Mouse (Mus musculus) CH12.LX (cell line): ENCODE results near the gene Dhx58. TPM values are rescaled to one million over a fixed set of nuclear protein-coding genes. Genes with fewer than 3 reads are reported as not detected.
"Not testable (repeated sequence)": the region's sequence is repeated elsewhere in the genome, so short reads cannot be mapped to it uniquely, and the experiment has no call there.

Source experiments
- DNase-seq: peaks from one replicate; pipeline ENCODE4 v3.0.0-alpha.2; 2013; ENCODE audit errors: extremely low read depth
- H3K27ac ChIP-seq: 2 replicates; pipeline ENCODE4 v1.5.1; 2012; ENCODE audit warnings: low read depth, mild to moderate bottlenecking, control low read depth, moderate library complexity; ENCODE audit not compliant: insufficient read depth
- H3K27me3 ChIP-seq: replicated peaks from 2 replicates; pipeline ENCODE3; 2012; ENCODE audit warnings: inconsistent platforms
- H3K36me3 ChIP-seq, 2 experiments: replicated peaks in 1 of 2; 2 replicates each; pipeline versions ENCODE3 to v1.6.1; 2012; ENCODE audit warnings: inconsistent platforms in 1 of 2, low read length in 1 of 2, mild to moderate bottlenecking in 1 of 2, mixed read lengths in 1 of 2, moderate library complexity in 1 of 2; ENCODE audit not compliant: control insufficient read depth in 1 of 2, insufficient read depth in 1 of 2
- H3K4me1 ChIP-seq, 2 experiments: 2 replicates each; pipeline ENCODE4 v1.6.1; 2012; ENCODE audit warnings: inconsistent platforms in 1 of 2, moderate library complexity in 1 of 2; ENCODE audit not compliant: insufficient read depth in 2 of 2, control insufficient read depth in 1 of 2
- H3K4me2 ChIP-seq: 2 replicates; pipeline ENCODE4 v1.6.1; 2012; ENCODE audit warnings: low read depth, mild to moderate bottlenecking, control low read depth; ENCODE audit not compliant: poor library complexity, insufficient read depth, severe bottlenecking
- H3K4me3 ChIP-seq, 3 experiments: fragments of 150-350 bp in 1 of 3; sonication (generic) in 1 of 3; replicated peaks in 1 of 3; 2 replicates each; pipeline versions ENCODE3 to v1.5.1; 2011 to 2012; ENCODE audit warnings: low read depth in 2 of 3, low read length in 2 of 3, mild to moderate bottlenecking in 2 of 3, moderate library complexity in 2 of 3, control low read depth in 1 of 3, improper control_type of control experiment in 1 of 3, inconsistent platforms in 1 of 3, mixed read lengths in 1 of 3; ENCODE audit not compliant: poor library complexity in 1 of 3
- H3K79me2 ChIP-seq: replicated peaks from 2 replicates; pipeline ENCODE4 v1.6.1; 2012; ENCODE audit warnings: mild to moderate bottlenecking, moderate library complexity; ENCODE audit not compliant: control insufficient read depth, poor library complexity, insufficient read depth, severe bottlenecking; ENCODE audit errors: extremely low read depth
- H3K9ac ChIP-seq: 2 replicates; pipeline ENCODE4 v1.6.1; 2012; ENCODE audit warnings: low read depth, mild to moderate bottlenecking, control low read depth, moderate library complexity; ENCODE audit not compliant: insufficient read depth
- H3K9me3 ChIP-seq: replicated peaks from 2 replicates; pipeline ENCODE3; 2012; ENCODE audit warnings: low read length, inconsistent platforms, mixed read lengths
- BHLHE40 ChIP-seq: IDR thresholded peaks from 2 replicates; pipeline ENCODE4 v1.6.1; 2011; ENCODE audit warnings: mild to moderate bottlenecking, low read depth, low read length, improper control_type of control experiment
- CHD1 ChIP-seq: IDR thresholded peaks from 2 replicates; pipeline ENCODE4 v1.6.1; 2012; ENCODE audit warnings: low read depth, low read length, improper control_type of control experiment, inconsistent platforms
- CHD2 ChIP-seq: IDR thresholded peaks from 2 replicates; pipeline ENCODE4 v1.6.1; 2011; ENCODE audit warnings: low read length, improper control_type of control experiment
- CTCF ChIP-seq, 2 experiments: IDR thresholded peaks in 1 of 2; conservative IDR thresholded peaks in 1 of 2; 2 replicates each; pipeline ENCODE4 v1.5.1; 2011 to 2012; ENCODE audit warnings: low read depth in 2 of 2, low read length in 2 of 2, improper control_type of control experiment in 1 of 2, inconsistent platforms in 1 of 2, mild to moderate bottlenecking in 1 of 2, moderate library complexity in 1 of 2
- EP300 ChIP-seq: IDR thresholded peaks from 2 replicates; pipeline ENCODE4 v1.6.1; 2011; ENCODE audit warnings: low read length, improper control_type of control experiment
- ETS1 ChIP-seq: conservative IDR thresholded peaks from 2 replicates; pipeline ENCODE4 v1.6.1; 2012; ENCODE audit warnings: low read depth, mild to moderate bottlenecking, inconsistent platforms, low read length, improper control_type of control experiment, moderate library complexity
- GABPA ChIP-seq: IDR thresholded peaks from 2 replicates; pipeline ENCODE4 v1.6.1; 2012; ENCODE audit warnings: low read depth, low read length, improper control_type of control experiment, inconsistent platforms; ENCODE audit not compliant: insufficient replicate concordance
- IRF4 ChIP-seq: IDR thresholded peaks from 2 replicates; pipeline ENCODE4 v1.6.1; 2014; ENCODE audit warnings: low read depth, mild to moderate bottlenecking, inconsistent platforms, low read length, improper control_type of control experiment
- NELFE ChIP-seq: IDR thresholded peaks from 2 replicates; pipeline ENCODE4 v1.6.1; 2011; ENCODE audit warnings: low read depth, low read length, improper control_type of control experiment
- NRF1 ChIP-seq: IDR thresholded peaks from 2 replicates; pipeline ENCODE4 v1.6.1; 2014; ENCODE audit warnings: low read depth, mild to moderate bottlenecking, inconsistent platforms, low read length, improper control_type of control experiment, moderate library complexity
- TCF12 ChIP-seq: IDR thresholded peaks from 2 replicates; pipeline ENCODE4 v1.6.1; 2014; ENCODE audit warnings: low read depth, mild to moderate bottlenecking, inconsistent platforms, low read length, improper control_type of control experiment
- UBTF ChIP-seq: IDR thresholded peaks from 2 replicates; pipeline ENCODE4 v1.6.1; 2012; ENCODE audit warnings: low read depth, mild to moderate bottlenecking, inconsistent platforms, low read length, improper control_type of control experiment, moderate library complexity
- USF1 ChIP-seq: IDR thresholded peaks from 2 replicates; pipeline ENCODE4 v1.6.1; 2014; ENCODE audit warnings: low read depth, mild to moderate bottlenecking, inconsistent platforms, low read length, improper control_type of control experiment
- dilution Hi-C: fragments of 300-500 bp; cut with MboI; formaldehyde crosslinking; loops from 2 replicates; pipeline ENCODE4 v1.14.3; 2020; ENCODE audit warnings: low sequenced_read_pairs; ENCODE audit not compliant: extremely low pct_unique_long_range_greater_than_20kb, extremely low pct_ligation_motif_present
- in situ Hi-C: fragments of 300-500 bp; cut with MboI; formaldehyde crosslinking; loops from 3 replicates; pipeline ENCODE4 v1.14.3; 2019; ENCODE audit warnings: low sequenced_read_pairs, low pct_ligation_motif_present, low pct_unique_long_range_greater_than_20kb, mixed read lengths
- polyA plus RNA-seq: library from polyadenylated mRNA; unstranded; fragments of >175 nt; gene quantifications from 2 replicates; pipeline ENCODE4 v1.2.1, GENCODE M21; 2012; ENCODE audit warnings: low read depth; ENCODE audit not compliant: insufficient read length
- total RNA-seq, 2 experiments: library from RNA; depleted of rRNA; stranded (reverse); fragments of 300-350 nt in 1 of 2; fragments of >200 nt in 1 of 2; gene quantifications; 2 replicates each; pipeline ENCODE4 v1.2.3; 2012 to 2014

The Dhx58 gene
- total and polyA plus RNA-seq, 3 experiments = 6.3 to 15.7 (median 6.4) TPM

DNA sequence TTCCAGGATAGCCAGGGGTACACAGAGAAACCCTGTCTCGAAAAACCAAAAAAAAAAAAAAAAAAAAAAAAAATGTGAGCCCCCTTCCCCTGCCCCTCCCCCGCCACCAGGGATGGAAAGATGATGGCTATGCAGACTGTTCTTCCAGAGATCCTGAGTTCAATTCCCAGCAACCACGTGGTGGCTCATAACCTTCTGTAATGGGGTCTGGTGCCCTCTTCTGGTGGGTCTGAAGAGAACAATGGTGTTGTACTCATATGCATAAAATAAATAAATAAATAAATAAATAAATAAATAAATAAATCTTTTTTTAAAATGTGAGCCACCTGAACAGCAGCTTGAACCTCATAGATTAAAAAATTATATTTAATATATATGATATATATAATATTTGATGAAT is 48.5 kb downstream of the Dhx58 start:
- DNase-seq, in situ Hi-C loops, H3K36me3 ChIP-seq, H3K4me1 ChIP-seq, H3K79me2 ChIP-seq, H3K27ac ChIP-seq, H3K4me2 ChIP-seq, H3K9ac ChIP-seq, H3K4me3 ChIP-seq, H3K9me3 ChIP-seq, dilution Hi-C loops: not testable (repeated sequence)
- peaks cover 36% of the 10 kb centered on the region for H3K27me3 ChIP-seq
- peak in 1 of 2 experiments; percentile 29; a peak in 1 of 4 replicates for TF ChIP-seq CTCF (conservative IDR thresholded peaks at IDR 0.05 in 1 of 2, IDR thresholded peaks at IDR 0.05 in 1 of 2; ENCODE audit: low read depth in 2 of 2, low read length in 2 of 2)

DNA sequence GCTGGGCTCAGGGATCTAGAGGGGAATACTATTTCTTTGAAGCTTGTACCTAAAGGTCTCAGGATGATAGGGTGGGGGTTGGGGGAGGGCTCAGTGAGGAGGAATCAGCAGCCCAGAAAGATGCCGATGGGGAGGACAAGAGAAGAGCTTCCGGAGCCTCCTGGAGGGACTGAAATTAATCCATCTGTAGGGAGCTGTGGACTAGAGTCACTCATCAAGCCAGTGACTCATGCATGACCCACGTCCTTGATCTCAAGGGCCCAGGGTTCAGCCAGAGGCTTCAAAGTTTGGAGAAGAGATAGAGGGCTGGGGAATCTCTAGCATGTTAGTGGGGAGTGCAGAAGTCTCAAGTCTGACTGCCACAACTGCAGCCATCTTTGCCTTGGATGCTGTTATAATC is 52.3 kb downstream of the Dhx58 start:
- no peak for DNase-seq
- Histone ChIP-seq H3K4me3 (no peak overlapping the region), H3K27me3 (peaks cover 62% of the 10 kb centered on the region), H3K9me3 (no peaks in the 10 kb centered on the region), H3K27ac (no peak overlapping the region), H3K4me1 (peaks cover 6 to 10% of the 10 kb centered on the region in 2 experiments), H3K36me3 (no peaks in the 10 kb centered on the region), H3K79me2 (no peaks in the 10 kb centered on the region), H3K9ac (no peak overlapping the region), H3K4me2 (no peak overlapping the region)
- TF ChIP-seq UBTF (no peak), CTCF (conservative IDR thresholded peaks at IDR 0.05 in 1 of 2, IDR thresholded peaks at IDR 0.05 in 1 of 2; ENCODE audit: low read depth in 2 of 2, low read length in 2 of 2) (no peak), NELFE (no peak)
- dilution Hi-C loops = no loop called here
- in situ Hi-C loops = no loop called here

DNA sequence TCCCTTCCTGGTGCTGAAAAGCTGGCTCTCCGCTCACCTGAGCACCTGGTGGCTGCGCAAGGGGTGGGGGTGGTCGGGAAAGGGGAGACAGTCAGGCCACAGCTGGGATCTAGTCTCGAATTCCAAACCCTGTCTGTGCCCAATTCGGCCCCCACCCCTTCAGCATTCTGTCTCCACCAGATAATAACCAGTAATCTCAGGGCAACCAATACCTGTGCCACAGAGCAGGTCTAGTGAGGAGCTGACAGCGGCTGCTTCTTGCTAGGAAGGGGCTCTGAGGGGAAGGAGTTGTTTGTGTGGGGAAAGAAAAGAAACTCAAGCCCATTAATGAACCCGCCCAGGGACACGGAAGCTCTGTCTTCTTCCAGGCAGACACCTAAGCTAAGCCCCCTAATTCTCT is 52.9 kb downstream of the Dhx58 start:
- H3K4me2 ChIP-seq = no peak overlapping the region
- dilution Hi-C loops = no loop called here

DNA sequence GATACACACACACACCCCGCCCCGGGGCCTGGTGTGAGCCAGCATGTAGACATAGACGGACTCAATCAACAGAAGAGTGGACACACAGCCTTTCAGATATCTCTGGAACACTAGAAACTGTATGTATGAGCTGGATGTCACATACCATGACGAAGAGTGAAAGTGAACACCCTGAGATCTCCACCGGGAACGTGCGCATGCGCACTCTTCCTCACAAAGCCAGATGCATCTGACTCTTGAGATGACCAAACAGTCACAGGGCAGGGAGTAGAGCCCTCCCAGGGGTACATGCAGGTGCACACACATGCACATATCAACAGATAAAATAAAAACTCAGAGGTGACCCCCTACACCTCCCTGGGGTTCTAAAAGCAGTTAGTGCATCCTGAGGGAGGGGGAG is 55.7 kb downstream of the Dhx58 start:
- Histone ChIP-seq H3K79me2 (no peaks in the 10 kb centered on the region), H3K27me3 (peaks cover 56% of the 10 kb centered on the region), H3K4me3 (peak overlapping the region; percentile 12 to 60 (median 43)), H3K4me2 (peak overlapping the region; percentile 59), H3K27ac (no peak overlapping the region), H3K9ac (0 out of 2 replicates have a peak overlapping the region, but pooled peaks have one; percentile 1), H3K9me3 (no peaks in the 10 kb centered on the region), H3K4me1 (peaks cover 6 to 10% of the 10 kb centered on the region in 2 experiments), H3K36me3 (no peaks in the 10 kb centered on the region)
- TF ChIP-seq ETS1 (0 out of 2 replicates have a peak, but pooled peaks have one; percentile 10), CHD2 (no peak), NELFE (peak; percentile 40; the same call in 1 of the 2 replicates), BHLHE40 (peak; percentile 64), EP300 (no peak), IRF4 (peak; percentile 76), TCF12 (peak; percentile 51; the same call in 1 of the 2 replicates), NRF1 (peak; percentile 97)
- dilution Hi-C loops (no loop called here), in situ Hi-C loops (no loop called here)
- peak; percentile 58 for DNase-seq

More for the DNA sequence above, 52.9 kb downstream of the Dhx58 start:
- H3K4me3 ChIP-seq = no peak overlapping the region
- H3K27me3 ChIP-seq = peaks cover 62% of the 10 kb centered on the region
- H3K9me3 ChIP-seq = no peaks in the 10 kb centered on the region
- in situ Hi-C loops = no loop called here
- DNase-seq = no peak
- no peaks in the 10 kb centered on the region for H3K36me3 ChIP-seq
- peaks cover 6 to 10% of the 10 kb centered on the region in 2 experiments for H3K4me1 ChIP-seq
- H3K79me2 ChIP-seq = no peaks in the 10 kb centered on the region
- no peak overlapping the region for H3K9ac ChIP-seq
- TF ChIP-seq ETS1 = no peak
- no peak for TF ChIP-seq NELFE
- TF ChIP-seq USF1 = no peak
- no peak for TF ChIP-seq CHD1
- TF ChIP-seq GABPA = no peak
- no peak overlapping the region for H3K27ac ChIP-seq
